Mouse (Mus musculus) megakaryocyte, adult 5-6 weeks (primary cell): Measurements from ENCODE around the gene Crxos. TPM values are rescaled to one million over a fixed set of nuclear protein-coding genes. Genes with fewer than 3 reads are reported as not detected.

Experiments used
- total RNA-seq, 2 experiments: library from RNA; stranded (forward) in 1 of 2; stranded (reverse) in 1 of 2; fragments of 153-499, 151-499 nt in 1 of 2; fragments of 221-1000, 200-1000 nt in 1 of 2; gene quantifications; 2 replicates each; pipeline versions ENCODE4 v1.2.3 to v1.2.4; 2015 to 2017

Gene Crxos
- total RNA-seq, 2 experiments from 2014 or later: not detected

Other genes with a start within 250 kb of the Crxos start
- not detected in 2 replicates for gene Obox3, start 242.7 kb upstream of the Crxos start, total RNA-seq (2015)
- not detected in 2 replicates for gene Obox3, start 242.7 kb upstream of the Crxos start, total RNA-seq (2017)
- gene Obox5, start 132.5 kb upstream of the Crxos start, total RNA-seq (2015): not detected in 2 replicates
- gene Obox5, start 132.5 kb upstream of the Crxos start, total RNA-seq (2017): not detected in 2 replicates
- not detected in 2 replicates for gene Obox6, start 42.9 kb upstream of the Crxos start, total RNA-seq (2015)
- gene Obox6, start 42.9 kb upstream of the Crxos start, total RNA-seq (2017): not detected in 2 replicates
- gene Crx, start 2.6 kb upstream of the Crxos start, total RNA-seq (2015): not detected in 2 replicates
- gene Crx, start 2.6 kb upstream of the Crxos start, total RNA-seq (2017): not detected in 2 replicates
- 96.9 and 102 TPM in 2 replicates for gene Selenow, start 39.8 kb downstream of the Crxos start, total RNA-seq (2015)
- 31.5 and 33.7 TPM in 2 replicates for gene Selenow, start 39.8 kb downstream of the Crxos start, total RNA-seq (2017)
- gene Nop53, start 63.5 kb downstream of the Crxos start, total RNA-seq (2015): 80.2 and 90.4 TPM in 2 replicates
- 293 and 315 TPM in 2 replicates for gene Nop53, start 63.5 kb downstream of the Crxos start, total RNA-seq (2017)
- 0.04 TPM in 1 of 2 replicates, not detected in the other for gene Ehd2, start 85.0 kb downstream of the Crxos start, total RNA-seq (2015)
- 0.07 and 0.16 TPM in 2 replicates for gene Ehd2, start 85.0 kb downstream of the Crxos start, total RNA-seq (2017)
- 19.5 and 28.6 TPM in 2 replicates for gene Bicra, start 165.3 kb downstream of the Crxos start, total RNA-seq (2015)
- 1.9 and 2.8 TPM in 2 replicates for gene Bicra, start 165.3 kb downstream of the Crxos start, total RNA-seq (2017)
- 0.16 and 0.27 TPM in 2 replicates for gene Zfp541, start 179.2 kb downstream of the Crxos start, total RNA-seq (2015)
- 0.53 TPM in 1 of 2 replicates, not detected in the other for gene Zfp541, start 179.2 kb downstream of the Crxos start, total RNA-seq (2017)
- 62.0 and 65.7 TPM in 2 replicates for gene Napa, start 215.8 kb downstream of the Crxos start, total RNA-seq (2015)
- gene Napa, start 215.8 kb downstream of the Crxos start, total RNA-seq (2017): 39.8 and 39.9 TPM in 2 replicates
- gene Kptn, start 237.3 kb downstream of the Crxos start, total RNA-seq (2015): 8.9 and 9.9 TPM in 2 replicates
- gene Kptn, start 237.3 kb downstream of the Crxos start, total RNA-seq (2017): 9.7 and 18.9 TPM in 2 replicates
- not detected in 2 replicates for gene Slc8a2, start 247.2 kb downstream of the Crxos start, total RNA-seq (2015)
- not detected in 2 replicates for gene Slc8a2, start 247.2 kb downstream of the Crxos start, total RNA-seq (2017)